Mouse (Mus musculus) natural killer cell, adult 2 months (primary cell): ENCODE results near the gene Prkce.

Source experiments
- DNase-seq, 2 experiments: peaks; one replicate each; pipeline ENCODE4 v3.0.0; 2022; ENCODE audit warnings: low spot score in 2 of 2

Gene Prkce

DNA sequence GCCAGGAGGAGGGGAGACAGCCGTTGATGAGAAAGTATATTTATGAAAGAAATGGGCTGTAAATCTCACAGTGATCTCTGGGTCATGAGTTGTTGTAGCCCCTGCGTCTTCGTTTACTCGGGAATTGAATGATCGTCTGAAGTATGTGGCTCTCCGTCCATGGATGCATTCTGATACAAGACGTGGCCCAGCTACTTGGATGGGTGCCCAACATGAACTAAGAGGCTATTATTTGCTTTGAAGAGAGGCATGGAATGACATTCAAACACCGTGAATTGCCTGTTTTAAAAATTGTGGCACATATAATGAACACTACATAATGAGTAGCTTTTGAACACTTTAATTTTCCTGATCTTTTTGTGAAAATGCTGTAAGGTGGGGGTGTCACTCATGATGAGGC, 93.5 kb downstream of the Prkce start:
- DNase-seq: no peak

DNA sequence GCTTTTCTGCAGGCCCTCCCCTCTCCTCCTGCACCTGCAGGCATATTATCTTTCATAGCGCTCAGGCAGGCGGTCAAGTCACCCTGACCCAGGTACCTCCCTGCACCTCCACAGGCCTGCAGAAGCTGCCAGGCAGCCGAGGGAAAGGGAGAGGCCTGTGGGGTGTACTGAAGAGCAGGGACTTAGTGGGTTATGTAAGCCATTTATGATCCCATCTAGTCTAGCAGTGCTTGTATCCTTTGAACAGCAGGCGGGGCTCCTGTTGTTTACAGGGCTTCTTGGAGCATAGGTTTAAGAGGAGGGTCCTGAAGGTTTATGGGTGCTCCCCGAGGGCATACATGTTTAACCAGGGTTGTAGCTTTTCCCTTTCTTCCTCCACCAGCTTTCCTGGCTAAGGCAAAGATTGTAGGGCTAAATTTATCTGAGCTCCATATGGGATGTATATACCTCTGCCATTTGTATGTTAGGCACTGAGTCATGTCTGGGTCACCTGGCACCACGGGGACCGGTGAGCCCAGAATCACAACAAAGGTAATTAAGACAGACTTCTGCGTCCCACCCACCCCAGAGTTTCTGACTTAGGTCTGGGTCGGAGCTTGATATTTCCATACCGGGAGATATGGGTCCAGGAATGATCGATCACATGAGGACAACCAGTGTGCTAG, 96.5 kb downstream of the Prkce start:
- DNase-seq: no peak

DNA sequence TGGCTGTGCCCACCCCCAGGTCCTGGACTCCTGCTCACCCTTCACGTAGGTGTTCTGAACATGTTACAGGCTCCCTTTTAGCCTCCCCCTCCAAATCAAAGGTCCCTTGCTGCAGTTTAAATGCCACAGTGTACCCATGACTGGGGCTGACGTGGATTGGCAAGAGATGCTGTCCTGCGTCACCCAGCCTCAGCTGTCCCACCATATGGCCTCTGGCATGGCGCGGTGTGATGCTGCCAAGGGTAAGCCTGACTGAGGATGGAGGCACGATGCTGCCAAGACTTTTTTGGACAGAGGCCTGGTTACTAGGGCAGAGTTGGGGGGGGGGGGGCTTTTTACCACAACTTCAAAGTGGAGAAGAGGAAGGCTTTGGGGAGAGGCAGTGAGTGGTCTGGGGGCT, 98.5 kb downstream of the Prkce start:
- no peak for DNase-seq

DNA sequence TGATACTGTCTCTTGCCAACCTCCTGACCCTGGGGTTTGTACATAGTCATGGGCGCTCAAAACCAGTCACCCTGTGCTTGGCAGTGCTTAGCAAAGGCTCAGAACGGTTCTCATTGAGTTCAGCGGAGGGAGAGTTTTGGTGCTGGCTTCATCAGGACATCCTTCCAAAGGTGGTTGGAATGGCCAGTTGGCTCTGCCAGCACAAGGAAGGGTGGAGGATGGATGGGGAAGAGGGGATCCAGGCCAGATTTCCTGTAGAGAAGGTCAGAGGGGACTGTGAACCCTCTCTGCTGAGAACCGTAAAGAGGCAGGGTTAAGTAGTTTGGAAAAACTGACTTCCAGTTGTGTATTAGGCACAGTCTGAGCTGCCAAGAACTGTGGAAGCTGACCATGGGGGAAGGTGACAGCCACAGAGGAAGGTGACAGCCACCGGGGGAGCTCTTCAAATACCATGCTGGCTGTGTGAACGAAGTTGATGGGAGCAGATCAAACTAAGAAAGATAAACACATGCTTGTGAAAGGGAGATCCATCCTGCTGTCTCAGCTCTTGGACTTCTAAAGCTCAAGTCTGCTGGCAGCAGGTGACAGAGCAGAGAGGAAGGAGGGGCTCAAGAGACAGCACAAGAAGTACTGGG, 99.7 kb downstream of the Prkce start:
- no peak for DNase-seq

DNA sequence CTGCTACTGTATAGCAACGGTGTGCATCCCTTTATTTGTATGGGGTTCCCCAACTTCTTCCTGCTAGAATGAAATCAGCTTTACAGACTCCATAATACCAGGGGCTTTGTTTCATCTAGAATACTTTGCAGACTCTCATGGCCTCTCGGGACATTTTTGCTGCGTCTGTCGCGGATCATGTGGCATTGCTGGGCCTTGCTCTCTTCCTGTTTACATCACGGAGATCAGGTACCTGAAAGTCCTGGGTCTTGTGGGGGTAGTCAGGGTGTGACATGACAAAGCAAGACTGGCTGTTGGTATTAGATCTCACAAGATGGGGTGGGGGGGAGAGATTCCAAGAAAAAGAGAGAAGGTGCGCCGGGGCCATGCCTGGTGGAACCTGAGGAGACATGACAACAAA, 102.1 kb downstream of the Prkce start:
- DNase-seq: no peak

DNA sequence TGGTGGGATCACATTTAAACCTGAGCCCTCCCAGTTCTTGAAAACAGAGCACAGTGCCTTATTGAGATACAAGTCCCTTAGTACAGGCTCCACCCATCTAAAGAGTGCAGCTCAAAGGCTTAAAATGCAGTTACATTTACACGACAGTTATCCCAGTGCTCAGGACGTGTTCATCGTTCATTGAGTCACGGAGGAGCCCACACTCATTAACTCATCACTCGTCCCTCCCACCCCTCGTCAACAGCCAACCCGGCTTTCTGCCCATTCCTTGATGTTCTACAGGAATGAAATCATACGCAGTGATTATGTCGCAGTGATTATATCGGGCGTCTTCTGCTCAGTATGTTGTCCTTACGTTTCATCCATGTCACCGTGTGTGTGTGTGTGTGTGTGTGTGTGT, 102.9 kb downstream of the Prkce start:
- DNase-seq: no peak

DNA sequence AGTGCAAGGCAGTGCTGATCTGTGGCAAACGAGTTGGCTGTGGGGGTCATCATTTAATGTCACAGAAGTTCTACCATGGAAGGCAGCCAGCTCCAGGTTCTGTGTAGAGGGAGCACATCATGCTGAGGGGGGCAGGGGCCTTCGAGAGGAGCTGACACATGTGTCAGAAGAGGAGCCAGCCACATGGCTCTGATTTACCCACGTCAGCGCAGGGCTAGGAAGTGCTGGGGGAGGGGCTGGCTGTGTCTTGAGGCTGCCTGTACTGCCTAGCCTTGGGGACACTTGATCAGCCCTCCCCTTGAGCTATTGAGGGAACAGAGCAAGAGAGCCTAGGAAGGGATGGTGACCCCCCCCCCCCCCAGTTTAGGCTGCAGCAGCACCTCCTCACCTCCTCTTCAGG, 103.7 kb downstream of the Prkce start:
- no peak for DNase-seq

DNA sequence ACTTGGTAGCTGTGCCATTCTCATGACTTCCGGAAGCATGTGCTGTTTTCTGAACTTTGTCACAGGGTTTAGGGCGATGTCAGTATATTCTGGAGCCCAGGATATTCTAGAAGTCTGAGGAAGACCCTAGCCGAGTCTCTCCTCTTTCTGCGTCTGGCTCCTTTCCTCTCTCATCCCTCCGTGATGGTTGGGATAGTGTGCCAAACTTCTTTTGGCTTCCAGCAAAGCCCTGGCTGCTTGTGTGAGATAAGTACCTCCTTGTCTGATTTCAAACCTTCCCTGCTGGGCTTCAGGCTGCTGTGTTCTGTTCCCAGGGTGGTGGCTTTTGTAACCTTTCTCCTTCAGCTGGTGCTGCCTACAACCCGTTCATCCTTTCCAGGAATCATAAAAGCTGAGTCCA, 105.4 kb downstream of the Prkce start:
- no peak for DNase-seq

DNA sequence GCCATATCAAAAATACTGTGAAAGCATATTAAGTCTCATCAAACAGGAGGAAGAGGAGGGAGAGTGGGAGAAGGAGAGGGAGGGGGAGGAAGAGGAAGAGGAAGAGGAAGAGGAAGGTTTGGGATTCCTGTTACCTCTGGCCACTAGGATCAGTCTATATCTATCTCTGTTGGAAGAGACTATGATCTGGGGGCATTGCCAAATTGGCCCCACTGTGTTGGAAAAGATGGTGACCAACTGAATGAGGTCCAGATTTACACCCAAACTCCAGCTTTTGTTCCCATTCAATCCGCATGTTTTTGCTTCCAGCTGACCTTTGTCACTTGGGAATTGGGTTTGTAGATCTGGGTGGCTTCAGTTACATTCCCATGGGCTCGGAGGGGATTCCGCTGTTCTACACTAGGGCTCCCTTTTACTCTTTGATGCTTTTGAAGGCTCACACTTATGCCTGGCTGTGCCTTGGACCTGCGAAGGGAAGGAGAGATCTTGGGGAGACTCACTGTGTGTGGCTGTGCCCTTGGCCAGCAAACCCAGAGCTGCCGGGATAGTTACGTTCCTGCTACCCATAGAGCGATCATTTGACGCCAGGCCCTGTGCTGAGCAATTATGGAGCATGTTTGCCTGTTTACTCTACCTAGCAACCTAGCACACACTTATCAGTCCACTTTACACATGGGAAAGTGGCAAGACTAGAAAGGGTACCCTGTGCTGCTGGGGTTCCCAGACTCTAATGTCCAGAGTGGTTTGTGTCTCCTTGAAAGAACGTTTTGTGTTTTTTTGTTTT, 106.2 kb downstream of the Prkce start:
- DNase-seq: no peak

DNA sequence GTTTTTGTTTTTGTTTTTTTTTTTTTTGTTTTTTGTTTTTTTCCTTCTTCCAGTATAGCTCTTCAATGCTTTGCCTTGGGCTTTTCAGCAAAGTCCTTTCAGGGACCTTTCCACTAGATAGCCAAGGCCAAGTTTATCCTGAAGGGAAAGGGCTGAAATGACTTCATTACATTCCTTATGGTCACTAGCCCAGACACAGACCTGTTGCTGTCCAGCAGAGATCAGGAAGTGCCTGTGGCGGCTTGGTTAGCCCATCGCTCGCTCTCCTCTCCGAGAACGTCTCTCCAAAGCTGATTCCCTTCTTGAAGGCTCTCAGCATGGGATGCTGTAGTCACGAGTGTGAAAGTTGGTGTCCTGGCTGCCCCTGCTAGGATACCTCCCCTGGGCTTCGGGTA, 106.8 kb downstream of the Prkce start:
- DNase-seq: no peak

DNA sequence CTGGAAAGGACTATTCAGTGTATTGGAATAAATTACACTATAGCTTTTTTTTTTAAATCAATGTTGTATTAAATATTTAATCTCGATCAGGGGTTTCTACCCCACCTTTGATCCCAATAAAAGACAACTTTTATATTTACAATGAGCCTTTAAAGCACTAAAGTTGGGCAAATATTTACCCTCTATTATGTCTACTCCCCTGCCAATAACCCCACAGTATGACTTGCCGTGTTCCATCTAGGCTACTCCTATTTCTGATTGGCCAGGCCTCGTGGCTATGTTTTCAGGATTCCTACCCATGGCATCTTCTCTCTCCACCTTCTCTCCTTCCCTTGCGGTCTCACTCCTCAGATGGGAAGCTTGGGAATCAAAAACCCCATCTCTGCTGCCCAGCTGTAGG, 108.8 kb downstream of the Prkce start:
- no peak for DNase-seq

DNA sequence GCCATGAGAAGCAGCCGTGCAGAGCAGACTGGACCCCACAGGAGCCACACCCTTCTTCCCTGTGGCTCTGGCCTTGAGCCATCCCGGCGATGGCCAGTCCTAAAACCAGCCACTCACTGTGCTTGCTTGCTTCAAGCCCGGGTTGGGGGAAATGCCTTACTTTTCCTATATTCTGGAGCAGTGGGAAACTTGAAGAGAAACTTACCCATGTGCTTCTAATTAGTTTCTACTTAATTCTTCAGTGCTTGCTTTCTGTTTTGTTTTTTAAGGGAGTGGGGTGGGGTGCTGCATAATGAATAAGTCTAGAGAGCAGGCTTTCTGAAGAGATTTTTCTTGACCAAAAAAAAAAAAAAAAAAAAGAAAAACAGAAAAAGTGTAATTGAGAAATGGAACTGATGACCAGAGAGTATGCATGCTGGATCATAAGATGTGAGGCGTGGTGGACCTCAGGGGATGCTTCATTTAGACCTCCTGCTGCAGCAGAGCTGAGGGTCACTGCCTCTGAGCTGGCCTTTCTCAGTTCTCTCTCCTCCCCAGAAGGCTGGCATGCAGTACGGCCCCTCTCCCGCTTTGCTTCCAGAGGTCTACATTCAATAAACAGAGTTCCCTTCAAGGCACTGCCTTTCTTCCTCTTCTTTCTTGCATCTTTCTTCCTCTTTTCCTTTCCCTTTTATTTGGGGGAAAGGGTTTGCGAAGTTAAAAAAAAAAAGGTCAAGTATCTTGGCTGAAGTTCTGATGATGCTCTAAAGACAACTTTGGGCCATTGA, 109.6 kb downstream of the Prkce start:
- no peak for DNase-seq

DNA sequence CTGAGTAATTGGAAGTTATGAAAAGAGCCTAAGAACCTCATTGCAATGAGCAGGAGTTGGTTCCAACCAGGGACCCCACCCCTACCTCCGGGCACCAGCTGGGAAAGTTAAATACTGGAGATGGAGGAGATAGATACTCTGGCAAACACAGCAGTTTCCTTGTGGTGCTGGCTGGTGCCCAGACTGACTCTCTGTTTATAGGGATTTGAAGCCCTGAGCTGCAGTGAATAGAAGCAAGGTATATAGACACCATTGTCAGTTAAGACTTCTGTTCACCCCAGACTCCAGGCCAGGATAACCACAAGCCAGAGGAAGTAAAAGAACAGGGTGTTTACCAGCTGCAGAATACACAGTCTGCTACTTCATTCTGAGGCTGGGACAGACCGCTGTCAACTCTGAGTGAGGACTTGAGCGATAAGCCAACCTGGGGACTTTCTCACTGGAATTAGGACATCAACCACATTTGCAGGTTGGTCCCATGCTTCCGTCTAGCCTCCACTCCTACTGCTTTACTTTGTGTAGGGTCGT, 110.5 kb downstream of the Prkce start:
- DNase-seq: no peak

DNA sequence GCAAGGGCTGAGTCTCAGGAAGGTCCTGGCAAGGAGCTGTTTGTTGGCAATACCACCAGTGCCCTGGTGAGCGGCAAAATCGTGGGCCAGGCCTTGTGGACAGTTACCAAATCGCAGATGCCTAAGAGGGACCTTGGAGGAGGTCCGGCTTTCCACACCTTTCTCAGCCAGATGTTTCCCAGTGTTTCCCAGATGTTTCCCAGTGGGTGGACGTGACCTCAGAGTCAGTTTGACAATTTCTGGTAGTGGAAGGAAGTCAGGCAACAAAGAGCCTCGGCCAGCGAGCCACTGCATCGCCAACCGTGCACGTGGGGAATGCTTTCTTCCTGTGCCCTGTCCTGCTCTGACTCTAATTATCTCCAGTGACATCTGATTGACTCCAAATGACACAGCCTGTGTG, 112.2 kb downstream of the Prkce start:
- DNase-seq: no peak

DNA sequence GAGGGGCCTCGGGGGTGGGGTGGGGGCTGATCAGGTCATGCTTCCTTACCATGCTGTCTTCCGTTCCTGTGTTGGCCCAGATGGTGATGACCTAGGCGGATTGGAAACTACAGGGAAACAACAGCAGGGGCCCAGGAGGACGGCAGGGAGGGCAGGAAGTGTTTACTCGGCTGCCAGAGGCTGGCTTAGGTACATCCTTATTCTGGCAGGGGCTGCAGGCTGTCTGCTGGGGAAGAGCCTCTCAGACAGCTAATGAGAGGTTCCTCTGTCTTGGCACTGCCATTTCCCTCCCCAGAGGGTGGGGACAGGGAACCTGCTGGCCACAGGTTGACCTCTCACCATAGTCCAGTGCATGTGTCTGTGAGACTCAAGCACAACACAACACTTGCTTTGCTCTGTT, 116.2 kb downstream of the Prkce start:
- no peak for DNase-seq

DNA sequence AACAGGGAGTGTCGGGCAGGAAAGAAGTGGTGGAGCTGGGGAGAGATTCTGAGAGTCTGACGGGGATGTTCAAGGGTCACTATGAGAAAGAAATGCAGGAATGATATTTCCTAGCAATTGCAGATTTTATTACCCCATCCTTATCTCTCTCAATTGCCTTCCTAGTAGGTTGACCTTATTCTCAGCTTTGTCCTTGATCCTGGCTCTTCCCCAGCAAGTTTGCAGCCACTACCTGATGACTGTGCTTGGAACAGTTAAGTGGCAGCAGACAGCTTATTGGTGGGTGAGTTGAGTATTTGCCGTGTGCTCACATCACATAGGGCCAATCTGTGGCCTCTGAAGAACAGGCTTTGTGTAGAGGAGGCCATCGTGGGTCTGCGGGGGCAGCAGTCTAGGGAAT, 117.5 kb downstream of the Prkce start:
- no peak for DNase-seq

DNA sequence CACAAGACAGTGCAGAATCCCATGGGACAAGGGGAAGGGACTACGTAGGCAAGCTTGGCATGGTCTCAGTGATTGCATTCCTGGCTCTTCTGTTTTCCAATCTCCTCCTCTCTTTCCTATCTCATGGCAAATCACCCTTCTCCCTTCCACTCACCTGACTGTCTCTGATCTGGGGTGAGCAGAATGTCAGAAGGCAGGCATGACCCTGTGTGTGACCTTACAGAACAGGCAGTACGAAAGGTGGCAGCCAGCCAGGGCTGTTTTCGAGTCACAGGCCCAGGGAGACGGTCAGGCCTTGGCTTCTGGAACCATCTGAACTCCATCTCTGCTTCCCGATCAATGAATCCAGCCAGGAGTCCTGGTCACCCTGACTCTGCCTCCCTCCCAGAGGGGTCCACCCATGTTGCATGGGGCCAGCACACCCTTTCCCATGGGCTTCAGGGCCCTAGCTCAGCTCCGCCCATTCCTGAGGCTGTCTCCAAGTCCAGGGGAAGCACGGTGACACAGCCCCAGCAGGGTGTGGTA, 119.2 kb downstream of the Prkce start:
- DNase-seq: no peak

DNA sequence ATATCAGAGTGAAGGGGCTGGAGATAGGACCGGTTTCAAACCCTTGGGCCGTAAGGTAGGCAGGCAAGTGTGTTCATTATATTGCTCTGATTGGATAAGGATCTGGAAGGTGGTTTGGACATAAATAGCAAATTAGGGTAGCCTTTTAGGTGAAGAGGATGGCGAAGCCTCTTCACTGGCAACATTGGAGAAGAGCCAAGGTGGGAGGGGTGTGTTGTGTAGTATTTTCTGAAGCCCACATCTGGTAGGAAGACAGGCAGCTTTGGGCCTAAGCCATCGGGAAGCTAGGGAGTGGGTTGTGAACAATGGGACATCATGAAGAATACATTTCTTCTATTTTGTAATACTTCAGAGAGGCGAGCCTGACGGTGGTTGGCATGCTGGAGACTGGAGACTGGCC, 125.1 kb downstream of the Prkce start:
- no peak for DNase-seq

DNA sequence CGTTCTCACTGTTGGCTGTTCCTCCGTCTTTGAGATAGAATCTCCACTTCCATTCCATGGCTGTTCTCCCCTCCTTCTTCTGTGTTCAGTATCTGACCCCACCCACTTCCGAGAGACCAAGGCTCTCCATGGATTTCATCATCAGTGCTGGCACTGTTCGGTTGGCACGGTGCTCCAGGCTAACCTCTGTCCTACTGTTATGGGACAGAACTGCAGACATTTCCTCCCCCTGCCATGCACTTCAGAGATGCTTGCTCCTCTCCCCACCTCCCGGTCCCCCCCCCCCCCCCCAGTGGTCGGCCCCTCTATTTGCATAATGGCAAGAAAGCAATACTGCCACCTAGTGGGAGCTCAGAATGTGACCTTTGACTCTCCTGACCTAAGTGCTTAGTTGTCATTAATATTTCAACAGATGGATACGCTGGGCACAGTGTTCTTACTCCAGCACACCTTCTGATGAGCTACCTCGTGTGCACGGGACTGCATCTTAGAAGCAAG, 125.7 kb downstream of the Prkce start:
- DNase-seq: peak; percentile 42 to 72

DNA sequence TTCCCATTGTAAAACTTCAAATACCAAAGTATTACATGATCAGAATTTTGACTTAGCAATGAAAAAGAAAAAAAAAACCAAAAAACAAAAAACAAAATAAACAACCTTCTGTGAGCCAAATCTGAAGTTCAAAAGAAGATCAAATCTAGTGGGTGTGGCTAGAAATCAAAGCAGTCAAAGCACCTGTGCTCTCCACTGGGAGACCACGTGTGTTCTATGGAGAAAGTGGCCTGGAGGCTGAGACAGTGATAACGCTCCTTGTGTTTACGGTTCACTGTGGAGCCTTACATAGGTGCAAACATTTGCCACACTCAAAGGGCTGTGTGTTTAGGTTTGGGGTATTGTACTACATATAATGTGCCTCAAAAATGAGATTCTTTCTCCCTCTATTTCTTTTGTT, 132.0 kb downstream of the Prkce start:
- DNase-seq: no peak

DNA sequence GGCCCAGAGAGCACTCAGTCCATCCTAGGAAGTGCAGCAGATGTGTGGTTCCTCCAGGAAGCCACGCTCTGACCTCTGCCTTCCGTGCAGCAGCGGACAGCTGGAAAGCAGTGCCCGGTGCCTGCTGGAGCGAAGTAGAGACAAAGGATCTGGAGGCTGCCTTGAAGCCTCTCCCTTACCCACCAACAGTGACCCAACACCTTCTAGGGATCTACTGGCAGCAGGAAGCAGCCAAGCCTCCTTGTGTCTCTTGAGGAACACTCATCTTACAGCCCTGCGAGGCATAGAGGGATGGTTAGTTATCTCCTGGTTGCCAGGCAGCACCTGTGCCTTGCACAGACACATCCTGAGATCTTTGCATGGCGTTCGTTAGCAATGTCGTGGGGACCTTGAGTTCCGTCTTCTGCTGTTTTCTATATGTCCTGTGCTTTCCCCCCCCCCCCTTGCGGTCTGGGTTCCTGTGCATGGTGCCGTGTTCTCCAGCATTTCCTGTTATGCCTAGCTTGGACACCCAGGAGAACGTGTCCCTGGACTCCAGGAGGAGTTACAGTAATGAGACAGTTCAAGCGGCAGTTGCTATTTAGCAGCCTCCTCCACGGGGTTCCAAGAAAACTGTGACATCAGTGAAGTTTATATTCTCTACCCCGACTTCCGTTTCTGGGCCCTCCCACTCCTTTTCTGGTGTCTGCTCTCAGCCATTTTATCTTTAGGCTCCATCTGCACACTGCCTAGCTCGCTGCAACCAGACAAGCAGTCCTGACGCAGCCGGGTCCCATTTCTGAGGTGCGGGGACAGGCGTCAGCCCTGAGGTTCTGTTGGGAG, 133.4 kb downstream of the Prkce start:
- DNase-seq: peak; percentile 45 to 47
